Mouse (Mus musculus) limb, embryonic 11.5 days (tissue): ENCODE measurements around the gene Pradc1. TPM values are rescaled to one million over a fixed set of nuclear protein-coding genes. Genes with fewer than 3 reads are reported as not detected.

ENCODE experiments used
- ATAC-seq: fragments of 200-750 bp; cut with Nextera tagmentation; 2 replicates; pipeline ENCODE4 v1.8.0; 2017; ENCODE audit warnings: low read depth; ENCODE audit not compliant: insufficient number of reproducible peaks, low FRiP score, low TSS enrichment
- DNase-seq: peaks from one replicate; pipeline ENCODE4 v3.0.0-alpha.2; 2015; ENCODE audit warnings: low spot score
- H3K27ac ChIP-seq: fragments of 300-500 bp; sonication (generic); replicated peaks from 2 replicates; pipeline ENCODE4 v1.5.1; 2014; ENCODE audit warnings: low read depth, mild to moderate bottlenecking, low read length
- H3K27me3 ChIP-seq: fragments of 300-500 bp; sonication (generic); 2 replicates; pipeline ENCODE4 v1.6.1; 2014; ENCODE audit warnings: mild to moderate bottlenecking, low read length, mixed read lengths; ENCODE audit not compliant: control insufficient read depth, insufficient read depth
- H3K36me3 ChIP-seq: fragments of 300-500 bp; sonication (generic); 2 replicates; pipeline ENCODE4 v1.6.1; 2014; ENCODE audit warnings: mild to moderate bottlenecking, low read length, moderate library complexity, mixed read lengths; ENCODE audit not compliant: control insufficient read depth, insufficient read depth
- H3K4me1 ChIP-seq: fragments of 300-500 bp; sonication (generic); 2 replicates; pipeline ENCODE4 v1.6.1; 2014; ENCODE audit warnings: low read length, mixed read lengths; ENCODE audit not compliant: control insufficient read depth, insufficient read depth
- H3K4me2 ChIP-seq: fragments of 300-500 bp; sonication (generic); 2 replicates; pipeline ENCODE4 v1.6.1; 2014; ENCODE audit warnings: low read depth, mild to moderate bottlenecking, moderate library complexity; ENCODE audit not compliant: severe bottlenecking
- H3K4me3 ChIP-seq: fragments of 300-500 bp; sonication (generic); 2 replicates; pipeline ENCODE4 v1.5.1; 2014; ENCODE audit warnings: low read depth, low read length
- H3K9ac ChIP-seq: fragments of 300-500 bp; sonication (generic); 2 replicates; pipeline ENCODE4 v1.6.1; 2014; ENCODE audit warnings: mild to moderate bottlenecking, low read length
- H3K9me3 ChIP-seq: fragments of 300-500 bp; sonication (generic); 2 replicates; pipeline ENCODE4 v1.6.1; 2016; ENCODE audit warnings: low read length; ENCODE audit not compliant: control insufficient read depth
- WGBS: fragments of 180-500 bp; shearing (Covaris S2); extraction: QIAGEN DNeasy Blood & Tissue Kit; methylation state at CpG from one replicate; pipeline ENCODE4 v1.1.7; 2014; 5-methylcytosine and 5-hydroxymethylcytosine counted together
- polyA plus RNA-seq: library from polyadenylated mRNA; unstranded; fragments of >200 nt; fragmentation: Nextera tagmentation; extraction: Ambion mirVana; gene quantifications from 2 replicates; pipeline ENCODE4 v1.2.1, GENCODE M21; 2014

The Pradc1 gene
- polyA plus RNA-seq, 1 experiment from 2014 or later, result 20.9 TPM

DNA sequence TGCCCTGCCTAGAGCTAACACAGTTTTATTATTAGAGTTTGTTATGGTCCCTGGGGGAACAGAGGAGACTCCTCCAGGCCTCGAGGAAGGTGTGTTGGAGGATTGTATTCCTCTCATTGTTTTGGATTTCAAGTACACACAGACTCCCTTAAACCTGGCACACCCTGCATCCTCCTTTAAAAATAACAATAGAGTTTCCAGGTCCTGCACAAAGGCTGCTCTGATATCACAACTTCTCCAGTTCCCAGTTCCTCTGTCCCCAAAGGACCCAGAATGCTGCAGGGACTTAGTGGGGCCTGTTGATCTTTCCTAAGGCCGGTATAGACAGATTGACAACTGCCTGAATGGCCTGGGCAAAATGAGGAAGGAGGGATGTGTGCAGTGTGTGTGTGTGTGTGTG is 49.2 kb downstream of the Pradc1 start:
- Histone ChIP-seq H3K4me3 (no peak overlapping the region), H3K27ac (no peak overlapping the region), H3K27me3 (peaks cover 13% of the 10 kb centered on the region), H3K4me1 (no peaks in the 10 kb centered on the region), H3K4me2 (no peak overlapping the region), H3K9ac (no peak overlapping the region), H3K36me3 (no peaks in the 10 kb centered on the region), H3K9me3 (no peaks in the 10 kb centered on the region)
- DNase-seq (no peak), ATAC-seq (no peak)
- WGBS, result 70% methylated on average over 2 of the region's 2 CpGs

DNA sequence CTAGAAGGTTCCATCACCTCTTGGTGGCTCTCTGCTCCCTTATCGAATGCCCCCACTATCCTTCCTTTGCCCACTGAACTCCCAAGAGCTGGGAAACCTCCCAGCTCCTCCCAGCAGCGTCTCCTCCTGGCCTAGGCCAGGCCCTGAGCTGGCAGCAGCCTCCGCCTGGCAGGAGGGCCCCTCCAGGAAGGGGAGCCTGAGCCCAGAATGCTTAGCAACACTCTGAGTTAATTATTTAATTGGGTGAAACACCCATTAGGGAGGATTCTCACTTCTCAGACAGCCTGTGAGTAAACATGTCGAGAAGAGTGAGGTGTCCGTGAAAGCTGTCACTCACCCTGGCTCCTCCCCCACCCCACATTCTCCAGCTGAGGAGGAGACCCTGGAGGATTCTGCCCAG is 52.1 kb downstream of the Pradc1 start:
- Histone ChIP-seq H3K9ac (no peak overlapping the region), H3K27ac (no peak overlapping the region), H3K4me1 (no peaks in the 10 kb centered on the region), H3K36me3 (no peaks in the 10 kb centered on the region), H3K27me3 (no peaks in the 10 kb centered on the region), H3K4me2 (no peak overlapping the region), H3K9me3 (no peaks in the 10 kb centered on the region), H3K4me3 (no peak overlapping the region)
- WGBS, result 15% methylated on average over 5 of the region's 5 CpGs
- ATAC-seq (no peak), DNase-seq (no peak)

DNA sequence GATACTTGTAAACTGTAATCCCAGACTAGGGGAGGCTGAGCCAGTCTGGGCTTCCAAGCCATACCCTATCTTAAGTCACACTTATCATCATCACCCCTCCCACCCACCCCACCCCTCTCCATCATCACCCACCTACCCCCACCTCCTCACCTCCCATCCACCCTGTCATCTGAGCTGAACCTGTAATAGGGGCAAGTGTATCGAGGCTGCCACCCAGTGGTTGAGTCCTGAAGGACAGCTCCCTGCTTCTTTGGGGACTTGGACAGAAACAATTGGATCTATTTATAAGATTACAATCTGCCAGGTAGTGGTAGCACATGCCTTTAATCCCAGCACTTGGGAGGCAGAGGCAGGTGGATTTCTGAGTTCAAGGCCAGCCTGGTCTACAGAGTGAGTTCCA is 54.6 kb downstream of the Pradc1 start:
- no peak overlapping the region for H3K4me2 ChIP-seq
- H3K27ac ChIP-seq, result no peak overlapping the region
- H3K27me3 ChIP-seq, result no peaks in the 10 kb centered on the region
- DNase-seq, result peak; percentile 43
- no peaks in the 10 kb centered on the region for H3K36me3 ChIP-seq
- WGBS, result 33% methylated on average over 1 of the region's 1 CpGs
- H3K9me3 ChIP-seq, result no peaks in the 10 kb centered on the region
- H3K9ac ChIP-seq, result no peak overlapping the region
- H3K4me1 ChIP-seq, result no peaks in the 10 kb centered on the region
- ATAC-seq, result no peak
- no peak overlapping the region for H3K4me3 ChIP-seq

Other genes with a start within 250 kb of the Pradc1 start
- gene Sfxn5, start 118.5 kb downstream of the Pradc1 start, polyA plus RNA-seq, result 4.8 and 6.7 TPM in 2 replicates
- gene Rab11fip5, start 77.3 kb downstream of the Pradc1 start, polyA plus RNA-seq, result 3.1 and 3.4 TPM in 2 replicates
- gene Noto, start 28.1 kb downstream of the Pradc1 start, polyA plus RNA-seq, result not detected in 2 replicates
- gene Smyd5, start 20.0 kb downstream of the Pradc1 start, polyA plus RNA-seq, result 60.4 and 61.8 TPM in 2 replicates
- gene Cct7, start 456 bp downstream of the Pradc1 start, polyA plus RNA-seq, result 706 and 718 TPM in 2 replicates
- 1.5 and 1.7 TPM in 2 replicates for gene Fbxo41, start 51.0 kb upstream of the Pradc1 start, polyA plus RNA-seq
- gene Egr4, start 61.6 kb upstream of the Pradc1 start, polyA plus RNA-seq, result not detected in 2 replicates
- 9.2 and 11.3 TPM in 2 replicates for gene Alms1, start 135.6 kb upstream of the Pradc1 start, polyA plus RNA-seq